Mouse (Mus musculus) common myeloid progenitor, adult 5-6 weeks (primary cell): ENCODE data around the gene Hyal1. TPM values are rescaled to one million over a fixed set of nuclear protein-coding genes. Genes with fewer than 3 reads are reported as not detected.

Experiments
- ATAC-seq: replicated peaks from 2 replicates; pipeline ENCODE4 v1.8.0; 2016; ENCODE audit warnings: low read depth, mild to moderate bottlenecking, moderate TSS enrichment, inconsistent platforms; ENCODE audit not compliant: poor library complexity, severe bottlenecking
- total RNA-seq: library from RNA; stranded (forward); fragments of 200-1000, 187-1606 nt; gene quantifications from 2 replicates; pipeline ENCODE4 v1.2.3, GENCODE M21; 2017

Hyal1 gene
- total RNA-seq, 1 experiment from 2014 or later: 1.2 TPM

DNA sequence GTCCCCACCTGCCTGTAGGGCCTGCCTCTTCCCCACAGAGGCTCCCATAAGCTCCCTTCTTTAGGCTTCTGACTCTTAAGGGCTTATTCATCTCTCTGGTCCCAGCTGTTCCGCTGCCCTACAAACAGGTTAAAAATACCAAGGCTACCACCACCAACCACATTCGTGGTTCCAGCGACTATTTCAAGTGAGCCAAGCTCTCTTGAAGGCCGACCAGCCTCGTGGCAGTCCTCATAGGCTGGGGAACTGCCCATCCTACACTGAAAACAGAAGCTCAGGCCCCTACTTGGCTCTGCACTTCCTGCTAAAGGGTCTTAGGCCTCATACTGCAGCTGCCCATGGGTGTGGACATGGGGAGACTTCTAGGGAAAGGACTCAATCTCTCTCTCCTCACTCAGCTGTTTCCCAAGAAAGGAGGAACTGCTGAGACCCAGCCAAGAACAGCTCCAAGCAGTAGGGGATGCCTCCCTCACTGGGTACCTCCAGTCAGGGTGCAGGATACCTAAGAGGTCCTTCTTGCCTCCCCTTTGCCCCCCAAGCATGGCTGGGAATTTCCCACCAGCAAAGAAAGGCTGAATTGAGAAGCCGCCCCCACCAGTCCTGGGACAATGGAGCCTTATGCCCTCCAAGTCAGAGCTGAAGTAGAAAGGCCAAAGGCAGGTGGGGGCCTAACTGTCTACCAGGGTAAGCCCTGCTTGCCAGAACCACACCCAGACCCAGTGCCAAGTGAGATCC is 34.9 kb downstream of the Hyal1 start:
- ATAC-seq: peak; percentile 6; the same call in 1 of the 2 replicates

DNA sequence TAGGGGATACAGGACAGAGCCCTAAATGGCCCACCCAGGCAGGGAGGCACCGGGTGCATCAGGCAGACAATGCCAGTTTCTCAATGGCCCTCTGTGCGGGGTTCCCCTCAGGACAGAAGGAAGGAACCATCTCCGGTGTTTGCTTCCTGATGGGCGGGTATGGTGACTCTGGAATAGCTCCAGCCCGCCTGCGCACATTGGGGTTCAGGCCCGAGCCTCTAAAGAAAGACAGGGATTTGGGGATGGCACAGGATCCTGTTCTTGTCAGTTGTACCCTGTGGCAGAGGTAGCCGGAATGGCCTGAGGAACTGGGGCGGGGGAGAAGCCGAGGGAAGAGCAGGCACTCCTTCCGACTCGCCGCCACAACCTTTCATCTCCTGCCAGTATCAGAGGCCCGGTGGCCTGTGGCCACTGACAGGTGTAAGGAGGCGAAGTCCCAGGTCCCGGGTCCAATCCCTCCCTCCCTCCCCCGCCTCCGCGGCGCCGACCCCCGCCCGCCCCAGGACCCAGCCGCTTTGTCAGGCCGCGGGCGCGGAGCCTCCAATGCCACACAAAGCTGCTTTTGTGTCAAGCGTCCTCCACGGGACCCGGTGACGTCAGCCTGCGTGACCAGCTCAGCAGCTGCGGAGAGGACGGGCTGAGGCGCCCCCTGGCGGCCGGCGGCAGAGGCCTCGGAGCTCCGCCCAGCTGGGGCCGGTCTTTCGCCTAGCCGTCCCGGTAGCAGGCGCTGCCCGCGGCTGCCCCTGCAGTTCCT is 35.6 kb downstream of the Hyal1 start:
- peak; percentile 83 for ATAC-seq

DNA sequence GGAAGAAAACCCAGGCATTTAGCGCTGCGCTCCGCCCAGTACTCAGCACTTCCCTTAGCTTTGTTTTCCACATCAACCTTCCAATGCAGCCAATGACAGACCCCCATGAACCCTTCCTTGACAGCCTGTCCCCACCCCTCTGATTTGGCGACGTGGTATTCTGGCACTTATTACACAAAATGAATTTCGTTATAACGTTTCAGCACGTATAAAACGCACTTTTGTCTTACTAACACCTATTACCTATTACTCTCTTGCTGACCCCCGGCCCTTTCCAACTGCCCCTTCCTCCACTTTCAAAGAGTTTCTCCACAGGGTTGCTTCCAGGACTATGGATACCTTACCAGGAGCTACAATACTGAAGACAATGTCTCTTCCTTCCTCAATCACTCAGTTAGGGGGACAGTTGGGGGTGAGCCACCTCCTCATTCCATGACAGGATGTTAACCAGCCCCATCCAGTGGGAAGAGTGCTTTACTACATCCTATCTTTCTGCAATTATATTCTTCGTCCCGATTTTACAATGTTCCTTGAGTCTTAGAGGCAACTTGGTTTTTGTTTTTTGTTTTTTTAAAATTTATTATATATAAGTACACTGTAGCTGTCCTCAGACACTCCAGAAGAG is 36.3 kb downstream of the Hyal1 start:
- ATAC-seq: no peak; the same call in 1 of the 2 replicates

DNA sequence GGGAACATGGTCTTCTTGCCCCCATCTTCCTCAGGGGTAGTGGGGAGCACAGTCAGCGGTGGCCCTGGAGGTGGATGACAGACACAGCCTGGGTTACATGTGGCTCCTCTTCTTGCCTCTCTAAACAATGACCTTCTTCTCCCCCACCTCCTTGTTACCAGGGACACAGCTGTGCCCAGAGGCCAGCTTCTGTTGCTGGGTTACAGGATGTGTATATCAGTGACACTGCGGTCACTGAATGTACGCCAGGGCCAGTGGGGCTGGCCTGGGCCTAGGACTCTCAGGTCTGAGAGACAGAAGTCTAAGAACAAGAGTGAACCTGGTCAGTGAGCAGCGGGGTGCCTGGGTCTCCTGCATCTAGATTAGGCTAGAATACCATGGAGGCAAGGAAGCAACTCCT is 38.3 kb downstream of the Hyal1 start:
- no peak for ATAC-seq

DNA sequence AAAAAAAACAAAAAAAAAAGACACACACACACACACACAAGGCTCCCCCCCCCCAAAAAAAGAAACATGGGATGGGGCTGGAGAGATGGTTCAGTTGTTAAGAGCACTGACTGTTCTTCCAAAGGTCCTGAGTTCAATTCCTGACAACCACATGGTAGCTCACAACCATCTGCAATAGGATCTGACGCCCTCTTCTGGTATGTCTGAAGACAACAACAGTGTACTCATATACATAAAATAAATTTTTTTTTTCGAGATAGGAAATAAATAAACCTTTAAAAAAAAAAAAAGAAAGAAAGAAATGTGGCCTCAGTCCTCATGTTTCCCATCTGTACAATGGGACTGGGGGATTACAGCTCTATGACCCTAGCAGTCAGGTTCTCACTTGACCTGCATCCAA is 40.7 kb downstream of the Hyal1 start:
- ATAC-seq: no peak

DNA sequence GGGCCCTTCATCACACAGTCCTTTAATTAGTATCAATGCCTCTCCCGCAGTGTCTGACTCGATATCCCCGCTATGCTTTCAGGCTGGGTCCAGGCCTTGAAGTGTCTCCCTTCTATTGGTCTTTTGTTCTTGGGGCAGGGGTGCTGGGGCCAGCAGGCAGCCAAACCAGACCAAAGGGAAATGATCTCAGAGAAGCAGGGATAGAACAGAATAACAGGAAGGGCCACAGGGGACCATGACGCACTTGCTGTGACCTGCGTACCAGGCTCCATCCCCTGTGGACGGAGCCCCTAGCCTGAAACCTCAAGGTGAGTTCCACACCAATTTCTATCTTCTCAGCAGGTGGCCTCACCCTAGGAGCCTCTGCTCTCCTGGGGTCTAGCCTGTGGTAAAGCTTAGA is 41.4 kb downstream of the Hyal1 start:
- ATAC-seq: no peak

DNA sequence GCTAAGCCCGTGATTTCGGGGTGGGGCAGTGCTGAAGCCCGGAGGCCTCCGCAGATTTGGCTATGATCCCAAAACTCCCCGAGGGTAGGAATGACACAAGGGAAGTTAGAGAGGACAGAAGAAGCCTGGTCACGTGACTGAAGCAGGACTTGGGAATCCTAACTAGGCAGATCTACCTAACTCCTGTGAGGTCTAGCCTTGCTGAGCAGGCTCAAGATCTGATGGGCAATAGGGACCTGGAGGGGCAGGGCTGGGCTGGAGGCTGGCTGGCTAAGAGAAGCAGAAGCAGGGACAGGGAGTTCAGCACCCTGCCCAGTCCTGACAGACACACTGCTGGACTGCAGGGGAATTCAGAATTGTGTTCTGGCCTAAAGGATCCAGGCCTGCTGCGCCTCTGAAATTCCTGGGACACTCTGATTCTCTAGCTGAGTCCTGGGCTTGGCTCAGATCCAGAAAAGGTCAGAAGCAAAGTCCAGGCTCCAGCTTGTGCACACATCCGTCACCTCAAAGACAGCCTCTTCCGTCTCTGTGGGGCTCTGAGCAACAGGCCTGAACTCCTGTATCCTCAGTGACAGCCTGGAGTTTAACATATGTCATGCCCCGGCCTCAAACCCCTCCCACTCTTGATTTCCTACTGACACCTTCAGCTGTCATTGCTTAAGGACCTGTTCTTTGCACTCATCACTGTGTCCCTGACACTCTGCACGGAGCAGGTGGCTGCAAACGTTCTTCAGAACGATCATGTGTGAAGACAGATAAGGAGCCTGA is 42.2 kb downstream of the Hyal1 start:
- peak; percentile 26; the same call in 1 of the 2 replicates for ATAC-seq

DNA sequence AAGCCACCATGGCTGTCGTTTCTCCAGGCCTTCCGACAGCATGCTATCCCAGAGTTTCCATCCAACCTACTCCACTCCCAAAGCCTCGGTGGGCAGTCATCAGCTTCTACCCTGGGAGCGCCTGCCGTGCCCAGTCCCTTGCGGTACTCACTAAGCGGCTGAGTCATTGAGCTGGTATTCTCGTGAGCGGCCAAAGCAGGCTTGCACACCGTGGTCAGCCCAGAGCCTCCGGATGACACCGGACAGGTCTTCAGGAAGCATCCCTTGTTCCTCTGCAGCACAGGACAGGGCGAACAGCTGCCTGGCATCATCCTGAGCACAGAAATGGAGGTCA is 42.8 kb downstream of the Hyal1 start:
- no peak for ATAC-seq

DNA sequence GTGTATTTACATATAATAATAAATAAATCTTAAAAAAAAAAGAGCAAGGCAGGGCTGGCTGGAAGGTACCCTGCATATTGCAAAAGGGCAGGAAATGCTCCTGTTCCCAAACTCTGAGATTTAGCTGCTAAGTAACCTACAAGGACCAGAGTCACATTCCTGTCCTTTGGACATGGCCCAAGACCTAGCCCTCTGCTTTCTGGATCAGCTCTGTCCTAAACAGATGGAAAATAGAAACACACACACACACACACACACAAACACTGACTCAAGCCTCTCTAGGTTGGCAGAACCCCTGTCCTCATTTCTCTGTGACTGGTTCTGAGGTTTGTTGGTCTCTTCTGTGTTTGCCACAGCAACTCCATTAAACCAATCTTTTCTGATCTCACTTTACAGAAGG is 44.2 kb downstream of the Hyal1 start:
- no peak for ATAC-seq

DNA sequence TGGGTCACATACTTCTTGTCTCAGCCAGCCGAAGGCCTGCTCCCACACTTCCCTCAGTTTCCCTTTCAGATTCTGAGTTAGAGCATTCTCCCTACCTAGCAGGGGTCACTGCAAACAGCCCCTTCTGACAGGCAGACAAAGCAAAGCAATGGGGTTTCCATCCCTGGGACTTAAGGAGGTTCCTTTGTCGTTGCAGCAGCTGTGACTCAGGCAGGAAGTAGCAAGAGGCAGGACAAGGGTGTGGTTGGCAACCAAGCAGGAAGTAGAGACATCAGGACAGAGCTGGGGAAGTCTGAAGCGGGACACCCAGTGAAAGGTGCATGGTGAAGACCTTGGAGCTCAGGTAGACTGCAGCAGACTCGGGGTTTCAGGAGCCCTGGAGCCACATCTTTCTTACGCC is 47.8 kb downstream of the Hyal1 start:
- ATAC-seq: peak; percentile 48

DNA sequence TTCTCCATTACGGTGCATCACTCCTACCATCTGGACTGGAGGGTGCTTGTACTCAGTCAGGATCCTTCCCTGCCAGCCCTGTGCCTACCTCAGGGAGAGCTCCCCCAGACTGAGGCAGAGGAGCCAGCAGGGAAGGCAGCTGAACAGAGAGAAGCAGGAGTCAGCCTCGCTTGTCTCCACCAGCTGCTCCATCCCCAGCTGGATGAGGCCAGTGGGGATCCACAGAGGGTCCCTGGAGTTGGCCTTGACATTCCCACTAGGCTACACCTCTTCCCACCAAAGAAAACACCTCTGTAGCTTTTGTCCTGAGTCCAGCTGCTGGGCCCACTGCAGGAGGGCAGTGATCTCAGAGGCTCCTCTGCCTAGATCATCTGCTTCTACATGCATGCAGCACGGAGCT is 48.2 kb downstream of the Hyal1 start:
- ATAC-seq: peak; percentile 5; the same call in 1 of the 2 replicates

DNA sequence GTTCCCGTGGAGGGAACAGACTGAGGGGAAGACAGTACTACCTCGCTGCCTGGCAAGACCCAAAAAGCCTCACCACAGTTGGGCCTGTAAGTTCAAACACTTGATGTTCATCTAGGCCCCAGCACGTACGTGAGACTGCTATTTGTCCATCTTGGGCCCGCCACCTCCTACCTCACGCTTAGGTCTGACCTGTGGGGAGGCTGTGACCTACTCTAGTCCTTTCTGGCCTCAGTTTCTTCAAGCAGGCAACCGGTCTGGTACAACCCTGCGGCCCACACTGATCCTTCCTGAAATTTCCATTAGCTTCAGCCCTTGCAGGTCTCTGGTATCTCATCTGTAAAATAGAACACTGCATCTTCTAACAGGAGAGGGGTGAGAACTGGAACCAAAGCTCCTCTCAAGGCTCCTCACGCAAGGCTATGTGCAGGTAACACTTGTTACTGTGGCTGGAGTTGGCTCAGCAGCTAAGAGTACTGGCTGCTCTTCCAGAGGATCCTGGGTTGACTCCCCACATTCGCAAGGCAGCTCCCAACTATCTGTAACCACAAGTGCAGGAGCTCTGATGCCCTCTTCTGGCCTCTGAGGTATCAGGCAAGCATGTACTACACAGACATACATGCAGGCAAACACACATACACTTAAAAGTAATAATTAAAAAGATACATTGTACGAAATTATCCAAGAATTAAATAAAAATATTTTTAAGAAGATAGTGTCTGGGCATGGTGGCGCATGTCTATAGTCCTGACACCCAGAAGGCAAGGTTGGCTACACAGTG is 48.8 kb downstream of the Hyal1 start:
- no peak for ATAC-seq

DNA sequence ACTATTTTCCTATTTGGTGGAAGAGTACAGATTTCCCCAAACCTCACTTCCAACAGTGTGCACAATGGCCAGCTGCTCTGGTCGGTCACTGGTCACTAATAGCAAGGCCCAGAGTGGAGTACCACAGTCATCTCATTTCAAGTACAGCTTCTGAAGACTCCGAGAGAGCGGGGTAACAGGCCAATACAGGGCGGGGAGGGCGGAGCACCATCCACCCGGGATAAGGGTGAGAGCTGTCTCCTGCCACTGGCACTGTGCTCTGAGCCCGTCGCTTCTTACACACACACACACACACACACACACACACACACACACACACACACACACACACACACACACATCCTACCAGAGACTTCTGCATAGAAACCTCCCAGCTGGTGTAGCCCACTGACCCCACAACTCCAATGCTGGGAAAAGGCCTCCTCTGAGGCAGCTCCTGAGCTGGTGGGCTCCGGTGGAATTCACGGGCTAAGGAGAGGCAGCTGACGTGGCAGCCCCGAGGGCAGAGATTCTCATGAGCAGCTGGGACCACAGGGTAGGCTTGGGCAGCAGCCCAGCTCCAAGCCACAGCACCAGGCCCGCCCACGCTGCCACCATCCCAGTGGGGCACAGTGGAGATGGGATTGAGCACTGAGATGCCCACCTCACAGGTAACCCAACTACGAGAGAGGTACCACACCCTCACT is 49.6 kb downstream of the Hyal1 start:
- ATAC-seq: peak; percentile 3; the same call in 1 of the 2 replicates

DNA sequence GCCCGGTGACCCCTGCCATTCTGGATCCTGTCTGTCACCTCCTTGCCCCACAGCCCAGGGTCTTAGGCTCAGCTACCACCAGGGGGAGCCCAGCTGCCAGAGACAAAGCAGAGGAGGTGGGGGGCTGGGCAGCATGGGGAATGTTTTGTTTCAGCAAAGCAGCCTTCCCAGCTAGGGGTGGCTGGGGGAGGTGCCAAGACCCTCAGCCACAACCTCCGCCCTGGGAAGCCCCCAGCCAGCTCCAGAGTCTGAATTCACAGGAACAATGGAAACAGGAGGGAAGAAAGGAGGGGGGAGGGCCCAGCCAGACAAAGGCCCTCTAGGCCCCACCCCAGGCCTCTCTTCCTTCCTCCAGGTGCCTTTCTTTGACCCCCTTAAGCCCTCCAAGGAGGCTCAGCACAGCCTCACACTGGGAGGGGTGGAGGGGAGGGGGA is 50.1 kb downstream of the Hyal1 start:
- ATAC-seq: peak; percentile 47

DNA sequence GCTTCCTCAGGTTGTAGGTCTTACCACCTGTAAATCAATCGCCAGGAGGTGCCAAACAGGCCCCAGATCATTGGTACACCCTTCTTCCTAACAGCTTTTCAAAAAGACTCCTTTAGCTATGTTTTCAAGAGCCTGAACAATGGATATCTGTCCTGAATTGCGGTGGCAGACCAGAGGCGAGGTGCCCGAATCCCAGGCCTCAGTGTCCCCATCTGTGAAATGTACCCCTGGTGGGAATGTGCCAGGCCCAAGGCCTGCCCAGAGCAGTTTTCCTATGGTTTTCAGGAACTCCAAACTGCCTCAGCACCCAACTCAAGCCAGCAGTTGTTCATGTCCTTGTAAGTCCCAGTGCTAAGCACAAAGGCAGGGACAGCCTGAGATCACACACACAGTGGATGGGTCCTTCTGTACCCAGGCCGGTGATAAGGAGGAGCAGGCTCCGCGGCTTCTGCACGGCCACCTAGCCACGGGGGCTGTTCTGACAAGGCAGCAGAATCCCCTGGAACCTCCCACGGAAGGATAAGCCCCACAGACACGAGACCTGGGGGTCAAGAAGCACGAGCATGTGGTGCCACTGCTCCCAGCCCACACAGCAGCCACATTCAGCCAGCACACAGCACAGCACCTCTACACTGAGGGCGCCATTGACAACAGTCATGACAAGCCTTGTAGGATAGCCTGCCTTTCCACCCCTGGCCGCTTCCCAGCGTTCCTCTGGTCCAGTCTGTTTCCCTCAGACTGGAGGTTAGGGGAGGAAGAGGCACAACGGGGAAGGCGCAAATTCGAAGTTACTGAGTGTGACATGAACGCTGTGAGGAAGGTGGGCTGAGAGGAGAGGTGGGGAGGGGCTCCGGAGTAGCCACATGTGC is 50.9 kb downstream of the Hyal1 start:
- no peak for ATAC-seq

DNA sequence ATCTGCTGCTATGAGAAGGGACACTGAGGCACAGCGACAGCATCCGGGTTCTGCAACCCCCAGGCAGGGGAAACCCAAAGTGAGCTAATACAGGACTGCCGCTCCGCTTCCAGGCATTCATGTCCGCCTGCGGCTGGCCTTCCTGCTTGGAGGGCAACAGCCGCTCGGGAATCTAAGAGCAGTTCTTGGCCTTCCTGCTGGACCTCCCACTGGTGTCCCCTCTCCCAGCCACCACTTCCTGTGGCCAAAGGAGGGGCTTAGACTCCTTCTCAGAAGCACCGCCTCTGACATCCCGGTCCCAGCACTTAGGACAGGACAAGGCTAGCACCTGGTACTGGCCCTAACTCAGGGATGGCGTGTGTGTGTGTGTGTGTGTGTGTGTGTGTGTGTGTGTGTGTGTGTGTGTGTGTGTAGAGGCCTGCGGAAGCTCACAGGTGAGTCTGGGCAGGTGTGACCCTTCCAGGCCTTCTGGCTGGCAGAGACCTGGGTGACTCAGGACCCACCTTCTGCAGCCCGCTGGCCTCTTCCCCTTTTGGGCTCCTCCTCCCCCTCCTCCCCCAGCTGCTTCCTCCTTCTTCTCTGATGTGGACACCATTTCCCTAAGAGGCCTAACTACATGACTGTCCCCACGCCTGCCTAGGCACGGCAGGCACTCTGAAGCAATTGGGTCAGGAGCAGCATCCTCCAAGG is 52.1 kb downstream of the Hyal1 start:
- peak; percentile 51 for ATAC-seq

DNA sequence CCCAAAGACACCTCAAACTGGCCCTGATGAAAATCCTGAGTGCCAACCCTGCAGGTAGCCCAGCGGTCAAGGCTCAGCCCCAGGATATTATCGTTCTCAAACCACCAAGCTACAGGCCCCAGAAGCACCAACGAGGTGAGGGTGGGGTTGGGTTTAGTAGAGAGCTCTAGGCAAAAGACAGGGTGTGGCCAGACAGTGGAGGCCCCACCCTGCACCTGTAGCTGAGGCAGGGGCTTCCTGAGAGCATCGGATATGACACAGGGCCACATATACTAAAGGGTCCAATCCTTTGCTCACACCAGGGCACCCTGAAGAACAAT is 52.6 kb downstream of the Hyal1 start:
- no peak for ATAC-seq

DNA sequence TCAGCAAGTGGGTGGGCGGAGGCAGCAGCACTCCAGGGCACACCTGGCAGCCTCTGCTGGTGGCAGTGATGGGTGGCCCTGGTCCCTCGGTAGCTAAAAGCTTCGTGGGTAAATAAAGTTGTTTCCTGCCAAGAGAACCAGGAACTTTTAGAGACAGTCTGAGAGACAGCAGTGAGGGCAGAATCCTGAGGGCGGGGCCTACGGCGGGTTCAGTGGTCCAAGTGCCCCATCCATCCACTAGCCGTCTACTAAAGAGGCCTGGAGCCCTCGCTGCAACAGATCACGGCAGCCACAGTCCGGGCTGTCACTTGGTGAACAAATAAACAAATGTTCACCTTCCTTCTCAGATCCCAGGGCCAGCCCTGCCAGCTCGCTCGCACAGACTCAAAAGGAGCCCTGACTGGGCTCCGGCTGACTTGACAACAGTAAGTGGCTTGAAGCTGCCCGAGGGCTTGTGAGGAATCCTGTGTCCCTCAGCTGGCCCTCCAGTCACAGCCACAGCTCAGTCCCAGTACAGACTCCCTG is 53.2 kb downstream of the Hyal1 start:
- no peak for ATAC-seq
